Mouse (Mus musculus) small intestine, adult 2 months (tissue): ENCODE results near the gene Il27ra. TPM values are rescaled to one million over a fixed set of nuclear protein-coding genes. Genes with fewer than 3 reads are reported as not detected.

Source experiments
- H3K27ac ChIP-seq: fragments of 200-500 bp; 2 replicates; pipeline ENCODE4 v1.5.1; 2012; ENCODE audit warnings: low read depth, low read length, control low read depth, inconsistent platforms; ENCODE audit not compliant: insufficient read depth
- H3K27me3 ChIP-seq: fragments of 200-500 bp; 2 replicates; pipeline ENCODE4 v1.6.1; 2012; ENCODE audit warnings: mild to moderate bottlenecking, moderate library complexity, low read length, inconsistent platforms; ENCODE audit not compliant: control insufficient read depth, insufficient read depth
- H3K36me3 ChIP-seq: fragments of 200-500 bp; 2 replicates; pipeline ENCODE4 v1.6.1; 2012; ENCODE audit warnings: mild to moderate bottlenecking, low read length, control low read depth, inconsistent platforms; ENCODE audit not compliant: control insufficient read depth, insufficient read depth
- H3K4me1 ChIP-seq: fragments of 200-500 bp; 2 replicates; pipeline ENCODE4 v1.6.1; 2012; ENCODE audit warnings: low read length, inconsistent platforms, mixed read lengths; ENCODE audit not compliant: control insufficient read depth, insufficient read depth, insufficient read length
- H3K4me3 ChIP-seq: fragments of 200-500 bp; 2 replicates; pipeline ENCODE4 v1.5.1; 2012; ENCODE audit warnings: low read depth, mild to moderate bottlenecking, control low read depth, inconsistent platforms, low read length, moderate library complexity
- CTCF ChIP-seq: fragments of 200-500 bp; IDR thresholded peaks from 2 replicates; pipeline ENCODE4 v1.5.1; 2012; ENCODE audit warnings: low read depth, mild to moderate bottlenecking, control low read depth, inconsistent platforms, low read length, moderate library complexity, mixed read lengths; ENCODE audit not compliant: insufficient replicate concordance, insufficient read length; ENCODE audit errors: extremely low read depth
- POLR2A ChIP-seq: fragments of 200-500 bp; IDR thresholded peaks from 2 replicates; pipeline ENCODE4 v1.6.1; 2012; ENCODE audit warnings: low read depth, mild to moderate bottlenecking, control low read depth, inconsistent platforms, low read length, moderate library complexity
- WGBS: fragments of 180-500 bp; shearing (Covaris S2); methylation state at CpG from one replicate; pipeline ENCODE4 v1.1.7; 2018; 5-methylcytosine and 5-hydroxymethylcytosine counted together
- polyA plus RNA-seq: library from polyadenylated mRNA; depleted of rRNA; stranded (reverse); fragments of >200 nt; gene quantifications from 2 replicates; pipeline ENCODE4 v1.2.3, GENCODE M21; 2012; rRNA removed

Gene Il27ra
- 2.3 and 5.5 TPM in 2 replicates for polyA plus RNA-seq

DNA sequence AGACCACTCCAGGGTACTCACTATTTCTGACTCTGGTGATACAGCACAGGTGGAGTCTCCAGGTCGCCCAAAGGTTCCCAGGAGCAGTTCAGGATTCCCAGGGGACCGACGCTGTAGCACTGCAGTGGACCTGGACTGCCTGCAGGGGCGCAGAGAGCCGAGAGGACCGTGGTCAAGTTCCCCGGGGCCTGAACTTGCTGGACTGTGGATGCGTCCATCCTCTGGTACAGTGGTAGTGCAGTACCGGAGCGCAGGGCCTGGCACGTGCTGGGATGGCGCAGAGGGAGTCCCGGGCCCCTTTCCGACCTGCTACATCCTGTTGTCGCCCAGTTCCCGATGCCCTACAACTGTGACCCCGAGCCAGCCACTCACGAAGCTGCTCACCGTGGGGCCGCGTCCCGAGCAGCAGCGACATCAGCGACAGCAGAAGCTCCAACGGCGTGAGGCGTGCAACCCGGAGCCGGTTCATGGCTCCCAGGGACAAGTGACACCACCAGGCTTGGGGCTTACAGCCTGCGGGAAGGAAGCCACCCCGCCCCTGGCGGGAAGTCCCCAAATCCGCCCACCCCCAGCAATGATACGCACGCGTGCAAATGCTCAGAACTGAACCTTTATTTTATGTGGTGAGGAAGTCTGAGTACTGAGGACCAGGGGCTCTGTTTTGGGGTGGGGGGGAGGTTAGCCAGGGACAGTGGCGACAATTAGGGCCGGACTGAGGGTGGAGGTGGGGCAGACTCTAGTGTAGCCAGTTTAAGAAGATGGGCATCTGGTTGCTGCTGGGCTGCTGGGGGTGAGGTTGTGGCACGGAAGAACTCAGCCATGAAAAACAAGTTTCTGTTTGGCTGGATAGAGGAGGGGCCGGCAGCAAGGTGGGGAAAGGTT lies at the start of gene Il27ra:
Il27ra (minus strand) TSS at position 524 of the 882 bp plus-strand sequence.
- peak within 1 kb of the TSS; percentile 57 for H3K4me3 ChIP-seq
- peaks cover 17% of the 10 kb centered on the region; the same call in 1 of the 2 replicates for H3K27me3 ChIP-seq
- H3K4me1 ChIP-seq, result peaks cover 3% of the 10 kb centered on the region
- TF ChIP-seq CTCF, result peak; percentile 65; the same call in 1 of the 2 replicates
- no peak for TF ChIP-seq POLR2A
- WGBS, result 8% methylated on average over 40 of the region's 40 CpGs
- peak within 1 kb of the TSS; percentile 38; the same call in 1 of the 2 replicates for H3K27ac ChIP-seq
- no peaks in the 10 kb centered on the region for H3K36me3 ChIP-seq

DNA sequence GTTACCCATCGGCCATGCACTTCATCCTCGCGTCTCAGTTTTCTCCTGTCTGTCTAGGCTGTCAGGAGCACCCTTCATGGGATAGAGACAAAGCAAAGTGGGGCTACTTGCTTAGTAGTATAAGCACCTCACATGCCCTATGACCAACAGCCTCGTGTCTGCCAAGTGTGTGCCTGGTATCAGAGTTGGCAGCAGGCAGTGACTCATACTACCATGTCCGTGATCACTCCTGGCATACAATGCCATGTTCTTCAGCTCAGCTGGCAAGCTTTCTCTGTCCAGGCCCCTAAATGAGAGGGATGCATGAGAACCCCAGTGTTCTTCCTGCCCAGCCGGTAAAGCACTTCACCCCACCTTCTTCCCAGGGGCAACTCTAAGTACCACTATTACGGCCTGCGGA lies 48.2 kb upstream of the Il27ra start:
- peaks cover 18% of the 10 kb centered on the region for H3K4me1 ChIP-seq
- H3K4me3 ChIP-seq, result no peak overlapping the region
- H3K27me3 ChIP-seq, result no peaks in the 10 kb centered on the region
- peak overlapping the region; percentile 10; the same call in 1 of the 2 replicates for H3K27ac ChIP-seq
- 77% methylated on average over 8 of the region's 8 CpGs for WGBS
- peaks cover 44% of the 10 kb centered on the region for H3K36me3 ChIP-seq
- TF ChIP-seq POLR2A (no peak), CTCF (no peak)

DNA sequence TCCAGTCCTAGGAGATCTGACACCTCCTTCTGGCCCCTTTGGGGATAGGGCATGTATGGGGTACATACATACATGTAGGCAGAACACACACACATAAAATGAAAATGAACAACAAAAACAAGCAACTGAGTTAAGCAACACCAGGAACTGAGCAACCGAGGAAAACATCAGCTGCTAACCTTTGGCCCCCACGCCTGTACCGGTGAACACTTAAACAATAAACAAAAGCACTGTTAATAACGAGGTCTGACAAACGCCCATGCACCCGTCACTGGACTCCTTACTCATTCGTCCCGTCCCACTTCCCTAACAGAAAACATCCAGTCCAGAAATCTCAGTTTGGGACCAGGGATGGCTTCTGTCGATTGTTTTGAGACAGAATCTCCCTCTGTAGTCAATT lies 46.9 kb upstream of the Il27ra start:
- no peak overlapping the region for H3K4me3 ChIP-seq
- H3K27ac ChIP-seq, result peak overlapping the region; percentile 86
- no peaks in the 10 kb centered on the region for H3K27me3 ChIP-seq
- peaks cover 44% of the 10 kb centered on the region for H3K36me3 ChIP-seq
- TF ChIP-seq CTCF (no peak), POLR2A (no peak)
- peaks cover 18% of the 10 kb centered on the region for H3K4me1 ChIP-seq
- WGBS, result 31% methylated on average over 9 of the region's 9 CpGs

DNA sequence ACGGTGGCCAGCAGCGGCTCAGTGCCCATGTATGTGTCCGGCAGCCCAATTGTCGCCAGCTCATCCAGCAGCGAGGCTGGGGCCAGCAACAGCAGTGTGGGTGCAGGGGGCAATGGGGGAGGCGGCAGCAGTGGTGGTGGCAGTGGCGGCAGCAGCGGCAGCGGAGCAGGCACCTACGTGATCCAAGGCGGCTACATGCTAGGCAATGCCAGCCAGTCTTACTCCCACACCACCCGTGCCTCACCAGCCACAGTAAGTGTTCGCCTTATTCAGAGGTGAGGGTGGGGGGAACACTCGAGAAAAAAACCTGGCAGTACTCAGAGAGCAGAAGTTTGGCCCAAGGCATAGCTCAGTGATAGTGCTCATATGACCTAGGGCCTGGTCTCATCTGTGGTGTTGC lies 45.4 kb upstream of the Il27ra start:
- Histone ChIP-seq H3K4me1 (peaks cover 18% of the 10 kb centered on the region), H3K36me3 (peaks cover 42% of the 10 kb centered on the region), H3K4me3 (no peak overlapping the region), H3K27ac (no peak overlapping the region), H3K27me3 (no peaks in the 10 kb centered on the region)
- WGBS, result 95% methylated on average over 14 of the region's 14 CpGs
- TF ChIP-seq POLR2A, result no peak

DNA sequence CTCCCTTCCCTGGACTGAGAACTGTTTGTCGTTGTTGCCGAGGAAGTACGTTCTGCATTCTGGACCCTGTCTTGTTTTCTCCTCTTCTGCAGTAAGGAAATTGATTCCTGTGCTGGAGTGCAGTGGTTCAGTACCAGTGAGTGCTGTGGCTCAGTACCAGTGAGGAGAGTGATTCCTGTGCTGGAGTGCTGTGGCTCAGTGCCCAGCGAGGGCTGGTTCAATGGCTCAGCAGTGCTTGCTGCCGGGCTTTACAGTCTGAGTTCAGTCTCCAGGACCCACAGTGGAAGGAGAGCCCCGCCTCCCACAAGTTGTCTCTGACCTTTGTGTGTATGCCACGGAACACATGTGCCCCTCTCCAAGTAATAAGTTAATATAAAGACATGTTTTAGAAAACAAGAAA lies 44.8 kb upstream of the Il27ra start:
- no peak for TF ChIP-seq POLR2A
- no peak for TF ChIP-seq CTCF
- Histone ChIP-seq H3K27ac (no peak overlapping the region), H3K36me3 (peaks cover 43% of the 10 kb centered on the region)

DNA sequence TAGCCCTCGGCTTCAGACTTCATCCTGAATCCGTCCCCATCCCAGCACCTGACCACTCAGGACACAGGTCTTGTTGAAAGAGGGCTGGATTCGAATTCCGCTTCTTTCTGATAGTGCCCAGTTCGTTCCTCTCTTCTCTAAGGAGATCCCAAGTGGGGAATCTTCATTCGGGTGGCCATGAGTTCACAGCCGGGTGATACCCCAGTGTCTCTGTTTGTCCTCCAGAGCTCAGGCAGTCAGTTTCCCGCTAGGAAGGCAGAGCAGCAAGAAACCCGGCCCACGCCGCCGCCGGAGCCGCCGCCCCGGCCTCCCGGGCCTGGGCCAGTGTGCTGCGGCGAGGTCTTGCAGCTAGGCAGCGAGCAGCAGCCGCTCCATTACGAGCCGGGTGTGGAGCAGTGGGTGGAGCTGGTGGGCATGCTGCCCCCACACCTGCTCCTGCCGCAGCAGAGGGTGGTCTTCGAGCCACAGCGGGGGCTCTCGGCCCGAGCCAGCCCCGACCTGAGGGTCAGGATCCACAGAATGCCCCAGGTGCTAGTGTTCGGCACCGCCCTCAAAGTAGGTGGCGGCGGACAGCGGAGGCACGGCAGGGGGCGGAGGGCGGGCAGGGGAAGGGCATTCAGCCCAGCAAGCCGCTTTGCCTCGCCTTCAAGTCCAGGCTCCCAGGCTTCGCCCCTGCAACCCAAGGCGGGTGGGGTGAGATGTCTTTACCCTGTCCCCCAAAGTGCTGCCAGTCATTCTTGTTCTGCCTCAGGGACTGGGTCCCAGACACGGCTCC lies 42.1 kb upstream of the Il27ra start:
- H3K4me1 ChIP-seq, result peaks cover 7% of the 10 kb centered on the region
- TF ChIP-seq POLR2A (no peak), CTCF (no peak)
- no peaks in the 10 kb centered on the region for H3K27me3 ChIP-seq
- peaks cover 50% of the 10 kb centered on the region for H3K36me3 ChIP-seq
- no peak overlapping the region for H3K4me3 ChIP-seq
- no peak overlapping the region for H3K27ac ChIP-seq
- whole genome bisulfite sequencing, result 86% methylated on average over 42 of the region's 42 CpGs

More for the DNA sequence above, 44.8 kb upstream of the Il27ra start:
- Histone ChIP-seq H3K4me3 (no peak overlapping the region), H3K4me1 (peaks cover 18% of the 10 kb centered on the region), H3K27me3 (no peaks in the 10 kb centered on the region)
- 73% methylated on average over 7 of the region's 7 CpGs for WGBS

DNA sequence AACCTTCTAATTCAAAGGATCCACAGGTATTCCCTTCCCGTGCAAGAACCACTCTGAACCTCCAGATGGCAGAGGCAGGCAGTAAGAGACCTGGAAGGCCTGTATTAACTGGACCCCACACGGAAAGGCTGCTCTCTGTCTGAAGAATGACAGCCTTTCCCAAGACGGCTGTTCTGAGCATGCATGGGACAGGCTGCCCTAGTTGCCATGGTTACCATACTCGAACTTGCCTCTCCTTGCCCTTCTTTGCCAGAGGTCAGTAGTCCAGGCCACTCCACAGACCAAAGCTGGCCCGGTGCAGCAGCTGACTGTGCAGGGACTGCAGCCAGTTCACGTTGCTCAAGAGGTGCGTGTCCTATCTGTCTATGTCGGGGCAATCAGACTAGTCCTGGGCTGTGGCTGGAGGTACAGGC lies 41.4 kb upstream of the Il27ra start:
- peaks cover 3% of the 10 kb centered on the region for H3K4me1 ChIP-seq
- peaks cover 50% of the 10 kb centered on the region for H3K36me3 ChIP-seq
- H3K4me3 ChIP-seq, result no peak overlapping the region
- no peaks in the 10 kb centered on the region for H3K27me3 ChIP-seq
- no peak overlapping the region for H3K27ac ChIP-seq
- TF ChIP-seq POLR2A, result no peak
- no peak for TF ChIP-seq CTCF
- 63% methylated on average over 8 of the region's 8 CpGs for WGBS
